Comparison of ENCODE assay signal across 8 mouse cellular contexts in the genomic region with DNA sequence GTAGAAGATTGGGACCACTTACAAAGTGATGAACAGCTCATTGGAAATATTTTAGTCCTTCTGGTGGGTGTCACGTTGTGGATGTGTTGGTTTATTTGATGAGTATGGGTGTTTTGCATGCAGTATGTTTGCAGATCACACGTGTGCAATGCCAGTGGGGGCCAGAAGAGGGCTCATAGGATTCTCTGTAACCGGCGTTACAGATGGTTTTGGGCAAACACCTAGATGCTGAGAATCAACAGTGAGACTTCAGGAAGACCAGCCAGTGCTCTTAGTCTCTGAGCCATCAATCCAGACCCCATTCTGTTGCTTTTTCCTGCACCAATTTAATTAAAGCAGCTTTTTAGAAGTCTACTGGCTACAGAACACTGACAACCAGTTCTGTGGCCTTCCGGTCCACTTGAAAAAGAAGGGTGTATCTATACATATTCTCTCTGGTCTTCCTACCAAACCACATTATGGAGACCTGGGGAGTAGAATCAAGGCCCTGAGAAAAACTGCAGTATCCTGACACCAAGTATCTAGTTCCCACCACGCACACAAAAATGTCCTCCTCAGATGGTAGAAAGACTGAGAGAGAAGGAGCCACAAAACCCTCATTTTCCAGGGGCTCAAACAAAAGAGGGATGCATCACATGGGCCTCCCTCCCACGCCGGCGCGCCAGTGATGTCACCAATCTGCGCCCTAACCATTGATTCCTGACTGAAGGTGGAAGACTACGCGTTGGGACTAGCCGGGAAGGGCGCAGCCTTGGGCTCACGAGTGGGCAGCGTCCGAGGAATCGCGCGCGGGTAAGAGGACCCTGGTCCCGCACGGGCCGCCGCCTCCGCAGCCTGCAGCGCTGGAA. TPM values are rescaled to one million over a fixed set of nuclear protein-coding genes. Genes with fewer than 3 reads are reported as not detected.
A peak's percentile ranks its signal among the peaks of the same experiment; 100 is the strongest.
DNase-seq lines count a peak whose midpoint lies in the region; ATAC-seq and TF ChIP-seq lines count a peak whose summit lies in the region.

A gene (plus strand): TSS at position 664 of the 848 bp plus-strand sequence.

- peak within 1 kb of the TSS; percentile 96 for H3K4me2 ChIP-seq in heart, embryonic 12.5 days
- peak within 1 kb of the TSS; percentile 96 for H3K4me2 ChIP-seq in kidney, postnatal 0 days (ENCODE audit: low read length)
- H3K4me2 ChIP-seq in myocyte (ENCODE audit: low read depth): peak within 1 kb of the TSS; percentile 83

- peaks cover 21% of the 10 kb centered on the region for H3K4me1 ChIP-seq in heart, embryonic 12.5 days (replicated peaks)
- no peaks in the 10 kb centered on the region for H3K4me1 ChIP-seq in kidney, postnatal 0 days (replicated peaks; ENCODE audit: insufficient read depth, low read length)
- peaks cover 4% of the 10 kb centered on the region; the same call in 1 of the 2 replicates for H3K4me1 ChIP-seq in liver, adult 2 months (ENCODE audit: control insufficient read depth, insufficient read depth, low read length)

- peak; percentile 72 for TF ChIP-seq CTCF in kidney, postnatal 0 days (IDR thresholded peaks at IDR 0.05; ENCODE audit: low read depth)
- TF ChIP-seq CTCF in liver, adult 2 months (IDR thresholded peaks at IDR 0.05; ENCODE audit: low read depth, low read length): peak; percentile 69; the same call in 1 of the 2 replicates

- peak within 1 kb of the TSS; percentile 88 for H3K4me3 ChIP-seq in heart, embryonic 12.5 days
- H3K4me3 ChIP-seq in kidney, postnatal 0 days (replicated peaks; ENCODE audit: low read depth, low read length): peak within 1 kb of the TSS; percentile 89
- H3K4me3 ChIP-seq in liver, adult 2 months (ENCODE audit: insufficient read depth, low read depth, low read length): peak within 1 kb of the TSS; percentile 85
- H3K4me3 ChIP-seq in myocyte: peak within 1 kb of the TSS; percentile 56

- ATAC-seq in erythroid progenitor cell, adult 5-6 weeks (replicated peaks; ENCODE audit: low FRiP score, poor library complexity, severe bottlenecking): peak; percentile 61
- ATAC-seq in heart, embryonic 12.5 days (ENCODE audit: insufficient number of reproducible peaks, low FRiP score): peak; percentile 71; the same call in 1 of the 2 replicates
- peak; percentile 85 for ATAC-seq in kidney, postnatal 0 days (replicated peaks; ENCODE audit: low FRiP score, low read depth)

- no peaks in the 10 kb centered on the region for H3K79me2 ChIP-seq in liver, adult 2 months (ENCODE audit: control insufficient read depth, insufficient read depth, low read length)
- peaks cover 33% of the 10 kb centered on the region for H3K79me2 ChIP-seq in myocyte (ENCODE audit: control insufficient read depth, insufficient read depth)

- H3K27me3 ChIP-seq in heart, embryonic 12.5 days (replicated peaks): peaks cover 7% of the 10 kb centered on the region; the same call in 1 of the 2 replicates
- no peaks in the 10 kb centered on the region for H3K27me3 ChIP-seq in kidney, postnatal 0 days (ENCODE audit: insufficient read depth, low read length)
- peaks cover 6% of the 10 kb centered on the region; the same call in 1 of the 2 replicates for H3K27me3 ChIP-seq in liver, adult 2 months (ENCODE audit: control insufficient read depth, insufficient read depth, low read length)
- H3K27me3 ChIP-seq in myocyte (ENCODE audit: control insufficient read depth, insufficient read depth, insufficient read length): peaks cover 10% of the 10 kb centered on the region
- no peaks in the 10 kb centered on the region for H3K27me3 ChIP-seq in splenic B cell, adult 2 months (ENCODE audit: control insufficient read depth, insufficient read depth, low read length, poor library complexity, severe bottlenecking)

- TF ChIP-seq POLR2A in liver, adult 2 months (IDR thresholded peaks at IDR 0.05; ENCODE audit: extremely low read depth, insufficient read depth, low read length): no peak
- peak; percentile 65 for TF ChIP-seq POLR2A in myocyte (IDR thresholded peaks at IDR 0.05; ENCODE audit: insufficient read length, low read depth)

- 6% methylated on average over 28 of the region's 28 CpGs for WGBS in heart, embryonic 12.5 days
- 6% methylated on average over 28 of the region's 28 CpGs for WGBS in kidney, postnatal 0 days
- 4% methylated on average over 28 of the region's 28 CpGs for WGBS in liver, adult 2 months

- H3K9me3 ChIP-seq in heart, embryonic 12.5 days (replicated peaks): no peaks in the 10 kb centered on the region
- H3K9me3 ChIP-seq in kidney, postnatal 0 days (replicated peaks; ENCODE audit: low read length): no peaks in the 10 kb centered on the region

- DNase-seq in CD4-positive, CD25-positive, alpha-beta regulatory T cell, adult 2 months (ENCODE audit: low read depth, low spot score): peak; percentile 89
- DNase-seq in brain, embryonic 18.5 days (ENCODE audit: low read depth, low spot score): peak; percentile 83
- peak; percentile 87 for DNase-seq in kidney, postnatal 0 days (ENCODE audit: low spot score)
- DNase-seq in liver, adult 2 months (ENCODE audit: extremely low read depth, low read depth, low spot score): peak; percentile 48
- DNase-seq in splenic B cell, adult 2 months (ENCODE audit: low read depth, low spot score): peak; percentile 85

- peak within 1 kb of the TSS; percentile 54 for H3ac ChIP-seq in myocyte (ENCODE audit: control insufficient read depth, insufficient read length)

- peak within 1 kb of the TSS; percentile 93 for H3K9ac ChIP-seq in heart, embryonic 12.5 days
- H3K9ac ChIP-seq in kidney, postnatal 0 days (ENCODE audit: low read depth, low read length): peak within 1 kb of the TSS; percentile 86
- peak within 1 kb of the TSS; percentile 71 for H3K9ac ChIP-seq in liver, adult 2 months (ENCODE audit: low read depth, low read length)

- no peaks in the 10 kb centered on the region for H3K36me3 ChIP-seq in heart, embryonic 12.5 days
- H3K36me3 ChIP-seq in kidney, postnatal 0 days (ENCODE audit: insufficient read depth, low read length): no peaks in the 10 kb centered on the region
- no peaks in the 10 kb centered on the region for H3K36me3 ChIP-seq in liver, adult 2 months (ENCODE audit: control insufficient read depth, insufficient read depth, low read length)
- H3K36me3 ChIP-seq in myocyte (ENCODE audit: control insufficient read depth, insufficient read depth): no peaks in the 10 kb centered on the region
- no peaks in the 10 kb centered on the region for H3K36me3 ChIP-seq in splenic B cell, adult 2 months (ENCODE audit: control insufficient read depth, insufficient read depth, low read length, poor library complexity, severe bottlenecking)

- peak within 1 kb of the TSS; percentile 83 for H3K27ac ChIP-seq in heart, embryonic 12.5 days (ENCODE audit: poor library complexity, severe bottlenecking)
- H3K27ac ChIP-seq in kidney, postnatal 0 days: peak within 1 kb of the TSS; percentile 62
- H3K27ac ChIP-seq in liver, adult 2 months (replicated peaks; ENCODE audit: insufficient read depth, low read depth, low read length): no peak within 1 kb of the TSS

TF ChIP-seq in myocyte, 11 proteins besides CTCF, POLR2A, EP300 and RAD21:
- TF ChIP-seq REST (IDR thresholded peaks at IDR 0.05; ENCODE audit: insufficient read depth, insufficient read length): no peak
- TF ChIP-seq POLR2AphosphoS2 (IDR thresholded peaks at IDR 0.05; ENCODE audit: insufficient read length, low read depth): peak; percentile 80
- no peak for TF ChIP-seq E2F4 (IDR thresholded peaks at IDR 0.05; ENCODE audit: insufficient read depth)
- TF ChIP-seq CEBPB (IDR thresholded peaks at IDR 0.05; ENCODE audit: insufficient read depth, poor library complexity, severe bottlenecking): no peak
- TF ChIP-seq USF1 (IDR thresholded peaks at IDR 0.05; ENCODE audit: low read depth): peak; percentile 91
- TF ChIP-seq TCF12 (IDR thresholded peaks at IDR 0.05; ENCODE audit: insufficient read depth, poor library complexity, severe bottlenecking): no peak
- TF ChIP-seq MAX (IDR thresholded peaks at IDR 0.05; ENCODE audit: low read depth): no peak
- TF ChIP-seq MYOG (IDR thresholded peaks at IDR 0.05; ENCODE audit: control insufficient read depth in 1 of 3, insufficient read depth in 1 of 3, insufficient read length in 2 of 3, low read depth in 2 of 3): no peak
- peak; percentile 73 for TF ChIP-seq SRF (IDR thresholded peaks at IDR 0.05; ENCODE audit: control insufficient read depth, insufficient read length, low read depth)
- no peak for TF ChIP-seq TCF3 (IDR thresholded peaks at IDR 0.05; ENCODE audit: insufficient read length, low read depth)
- no peak for TF ChIP-seq MYOD1 (IDR thresholded peaks at IDR 0.05; ENCODE audit: control insufficient read depth in 1 of 3, insufficient read length in 2 of 3, low read depth in 2 of 3)

RNA-seq across cellular contexts. Expression of the gene that starts here (rescaled TPM):
- 36.0 and 68.1 TPM in 2 replicates for total RNA-seq in erythroid progenitor cell, adult 5-6 weeks (2015; ENCODE audit: low replicate concordance)
- total RNA-seq in erythroid progenitor cell, adult 5-6 weeks (2017; ENCODE audit: low replicate concordance): 63.2 and 84.3 TPM in 2 replicates
- 11.6 and 11.7 TPM in 2 replicates for polyA plus RNA-seq in heart, embryonic 12.5 days (2016; fragmentation: Nextera tagmentation; extraction: Ambion mirVana)
- 9.6 and 10.5 TPM in 2 replicates for polyA plus RNA-seq in kidney, postnatal 0 days (2015; fragmentation: Nextera tagmentation; extraction: Ambion mirVana)
- 10.3 and 12.6 TPM in 2 replicates for total RNA-seq in liver, adult 2 months (2014; rRNA removed)
- polyA plus RNA-seq in liver, adult 2 months (2012; rRNA removed): 9.4 and 14.4 TPM in 2 replicates
- 12.5 TPM for polyA plus RNA-seq in myocyte (2012; fragmentation: generic; extraction: Trizol)
